Mouse (Mus musculus) CH12.LX (cell line): Measurements from ENCODE around the gene Hrnr.

Experiments
- BHLHE40 ChIP-seq: IDR thresholded peaks from 2 replicates; pipeline ENCODE4 v1.6.1; 2011; ENCODE audit warnings: mild to moderate bottlenecking, low read depth, low read length, improper control_type of control experiment
- CTCF ChIP-seq, 2 experiments: IDR thresholded peaks in 1 of 2; conservative IDR thresholded peaks in 1 of 2; 2 replicates each; pipeline ENCODE4 v1.5.1; 2011 to 2012; ENCODE audit warnings: low read depth in 2 of 2, low read length in 2 of 2, improper control_type of control experiment in 1 of 2, inconsistent platforms in 1 of 2, mild to moderate bottlenecking in 1 of 2, moderate library complexity in 1 of 2
- E2F4 ChIP-seq: IDR thresholded peaks from 2 replicates; pipeline ENCODE4 v1.6.1; 2011; ENCODE audit warnings: low read depth, low read length, improper control_type of control experiment; ENCODE audit not compliant: insufficient replicate concordance
- EP300 ChIP-seq: IDR thresholded peaks from 2 replicates; pipeline ENCODE4 v1.6.1; 2011; ENCODE audit warnings: low read length, improper control_type of control experiment
- JUN ChIP-seq: IDR thresholded peaks from 2 replicates; pipeline ENCODE4 v1.6.1; 2011; ENCODE audit warnings: low read depth, mild to moderate bottlenecking, low read length, improper control_type of control experiment, moderate library complexity; ENCODE audit not compliant: insufficient read depth
- MAFK ChIP-seq: IDR thresholded peaks from 2 replicates; pipeline ENCODE4 v1.6.1; 2011; ENCODE audit warnings: low read length, improper control_type of control experiment; ENCODE audit not compliant: insufficient replicate concordance
- NELFE ChIP-seq: IDR thresholded peaks from 2 replicates; pipeline ENCODE4 v1.6.1; 2011; ENCODE audit warnings: low read depth, low read length, improper control_type of control experiment
- POLR2A ChIP-seq: IDR thresholded peaks from 2 replicates; pipeline ENCODE4 v1.6.1; 2011; ENCODE audit warnings: low read depth, mild to moderate bottlenecking, improper control_type of control experiment, low read length
- POLR2AphosphoS2 ChIP-seq: IDR thresholded peaks from 2 replicates; pipeline ENCODE4 v1.6.1; 2011; ENCODE audit warnings: low read depth, low read length, improper control_type of control experiment
- SMC3 ChIP-seq: IDR thresholded peaks from 2 replicates; pipeline ENCODE4 v1.6.1; 2011; ENCODE audit warnings: low read depth, low read length, improper control_type of control experiment
- USF1 ChIP-seq: IDR thresholded peaks from 2 replicates; pipeline ENCODE4 v1.6.1; 2014; ENCODE audit warnings: low read depth, mild to moderate bottlenecking, inconsistent platforms, low read length, improper control_type of control experiment
- ZC3H11A ChIP-seq: IDR thresholded peaks from 2 replicates; pipeline ENCODE4 v1.6.1; 2012; ENCODE audit warnings: low read depth, mild to moderate bottlenecking, inconsistent platforms, low read length, improper control_type of control experiment
- ZNF384 ChIP-seq: IDR thresholded peaks from 2 replicates; pipeline ENCODE4 v1.6.1; 2012; ENCODE audit warnings: low read depth, low read length, improper control_type of control experiment, inconsistent platforms

DNA sequence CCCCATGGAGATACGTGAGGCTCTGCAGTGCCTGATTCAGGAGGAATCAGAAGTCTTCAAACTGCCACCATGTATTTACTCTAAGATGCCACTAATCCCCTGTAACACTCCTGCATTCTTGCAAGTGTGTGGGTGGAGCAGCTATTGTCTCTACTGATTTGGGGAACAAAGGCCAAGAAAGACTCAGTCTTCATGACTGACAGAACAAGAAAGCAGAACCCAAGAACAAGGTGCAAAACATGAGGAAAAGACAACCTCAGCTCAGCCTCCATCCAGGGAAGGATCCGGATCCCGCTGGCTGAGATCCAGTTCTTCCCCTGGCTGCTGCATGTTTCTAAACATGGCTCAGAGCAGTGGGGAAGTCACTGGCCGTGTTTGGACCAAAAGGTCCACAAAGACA, 58.6 kb downstream of the Hrnr start:
- no peak for TF ChIP-seq EP300
- no peak for TF ChIP-seq POLR2AphosphoS2
- TF ChIP-seq CTCF (conservative IDR thresholded peaks at IDR 0.05 in 1 of 2, IDR thresholded peaks at IDR 0.05 in 1 of 2; ENCODE audit: low read depth in 2 of 2, low read length in 2 of 2) = no peak
- no peak for TF ChIP-seq POLR2A
- TF ChIP-seq BHLHE40 = no peak
- TF ChIP-seq SMC3 = no peak
- no peak for TF ChIP-seq MAFK
- TF ChIP-seq JUN = no peak
- TF ChIP-seq ZC3H11A = no peak
- TF ChIP-seq NELFE = no peak
- TF ChIP-seq ZNF384 = no peak
- no peak for TF ChIP-seq USF1
- TF ChIP-seq E2F4 = no peak
